Mouse (Mus musculus) CH12.LX (cell line): ENCODE measurements around the gene Gm43191. TPM values are rescaled to one million over a fixed set of nuclear protein-coding genes. Genes with fewer than 3 reads are reported as not detected.

Experiments
- DNase-seq: peaks from one replicate; pipeline ENCODE4 v3.0.0-alpha.2; 2013; ENCODE audit errors: extremely low read depth
- H3K27ac ChIP-seq: 2 replicates; pipeline ENCODE4 v1.5.1; 2012; ENCODE audit warnings: low read depth, mild to moderate bottlenecking, control low read depth, moderate library complexity; ENCODE audit not compliant: insufficient read depth
- H3K27me3 ChIP-seq: replicated peaks from 2 replicates; pipeline ENCODE3; 2012; ENCODE audit warnings: inconsistent platforms
- H3K36me3 ChIP-seq, 2 experiments: replicated peaks in 1 of 2; 2 replicates each; pipeline versions ENCODE3 to v1.6.1; 2012; ENCODE audit warnings: inconsistent platforms in 1 of 2, low read length in 1 of 2, mild to moderate bottlenecking in 1 of 2, mixed read lengths in 1 of 2, moderate library complexity in 1 of 2; ENCODE audit not compliant: control insufficient read depth in 1 of 2, insufficient read depth in 1 of 2
- H3K4me1 ChIP-seq, 2 experiments: 2 replicates each; pipeline ENCODE4 v1.6.1; 2012; ENCODE audit warnings: inconsistent platforms in 1 of 2, moderate library complexity in 1 of 2; ENCODE audit not compliant: insufficient read depth in 2 of 2, control insufficient read depth in 1 of 2
- H3K4me2 ChIP-seq: 2 replicates; pipeline ENCODE4 v1.6.1; 2012; ENCODE audit warnings: low read depth, mild to moderate bottlenecking, control low read depth; ENCODE audit not compliant: poor library complexity, insufficient read depth, severe bottlenecking
- H3K4me3 ChIP-seq, 3 experiments: fragments of 150-350 bp in 1 of 3; sonication (generic) in 1 of 3; replicated peaks in 1 of 3; 2 replicates each; pipeline versions ENCODE3 to v1.5.1; 2011 to 2012; ENCODE audit warnings: low read depth in 2 of 3, low read length in 2 of 3, mild to moderate bottlenecking in 2 of 3, moderate library complexity in 2 of 3, control low read depth in 1 of 3, improper control_type of control experiment in 1 of 3, inconsistent platforms in 1 of 3, mixed read lengths in 1 of 3; ENCODE audit not compliant: poor library complexity in 1 of 3
- H3K79me2 ChIP-seq: replicated peaks from 2 replicates; pipeline ENCODE4 v1.6.1; 2012; ENCODE audit warnings: mild to moderate bottlenecking, moderate library complexity; ENCODE audit not compliant: control insufficient read depth, poor library complexity, insufficient read depth, severe bottlenecking; ENCODE audit errors: extremely low read depth
- H3K9ac ChIP-seq: 2 replicates; pipeline ENCODE4 v1.6.1; 2012; ENCODE audit warnings: low read depth, mild to moderate bottlenecking, control low read depth, moderate library complexity; ENCODE audit not compliant: insufficient read depth
- H3K9me3 ChIP-seq: replicated peaks from 2 replicates; pipeline ENCODE3; 2012; ENCODE audit warnings: low read length, inconsistent platforms, mixed read lengths
- BHLHE40 ChIP-seq: IDR thresholded peaks from 2 replicates; pipeline ENCODE4 v1.6.1; 2011; ENCODE audit warnings: mild to moderate bottlenecking, low read depth, low read length, improper control_type of control experiment
- CHD1 ChIP-seq: IDR thresholded peaks from 2 replicates; pipeline ENCODE4 v1.6.1; 2012; ENCODE audit warnings: low read depth, low read length, improper control_type of control experiment, inconsistent platforms
- CHD2 ChIP-seq: IDR thresholded peaks from 2 replicates; pipeline ENCODE4 v1.6.1; 2011; ENCODE audit warnings: low read length, improper control_type of control experiment
- ELF1 ChIP-seq: IDR thresholded peaks from 2 replicates; pipeline ENCODE4 v1.6.1; 2014; ENCODE audit warnings: low read depth, mild to moderate bottlenecking, inconsistent platforms, low read length, improper control_type of control experiment
- EP300 ChIP-seq: IDR thresholded peaks from 2 replicates; pipeline ENCODE4 v1.6.1; 2011; ENCODE audit warnings: low read length, improper control_type of control experiment
- HCFC1 ChIP-seq: IDR thresholded peaks from 2 replicates; pipeline ENCODE4 v1.6.1; 2012; ENCODE audit warnings: low read depth, mild to moderate bottlenecking, inconsistent platforms, low read length, improper control_type of control experiment
- IRF4 ChIP-seq: IDR thresholded peaks from 2 replicates; pipeline ENCODE4 v1.6.1; 2014; ENCODE audit warnings: low read depth, mild to moderate bottlenecking, inconsistent platforms, low read length, improper control_type of control experiment
- JUN ChIP-seq: IDR thresholded peaks from 2 replicates; pipeline ENCODE4 v1.6.1; 2011; ENCODE audit warnings: low read depth, mild to moderate bottlenecking, low read length, improper control_type of control experiment, moderate library complexity; ENCODE audit not compliant: insufficient read depth
- KAT2A ChIP-seq: IDR thresholded peaks from 2 replicates; pipeline ENCODE4 v1.6.1; 2012; ENCODE audit warnings: low read length, improper control_type of control experiment, inconsistent platforms; ENCODE audit not compliant: insufficient replicate concordance
- MAFK ChIP-seq: IDR thresholded peaks from 2 replicates; pipeline ENCODE4 v1.6.1; 2011; ENCODE audit warnings: low read length, improper control_type of control experiment; ENCODE audit not compliant: insufficient replicate concordance
- MAX ChIP-seq: IDR thresholded peaks from 2 replicates; pipeline ENCODE4 v1.6.1; 2011; ENCODE audit warnings: low read length, improper control_type of control experiment
- MAZ ChIP-seq: IDR thresholded peaks from 2 replicates; pipeline ENCODE4 v1.6.1; 2012; ENCODE audit warnings: low read depth, mild to moderate bottlenecking, inconsistent platforms, low read length, improper control_type of control experiment, moderate library complexity
- MYC ChIP-seq: IDR thresholded peaks from 2 replicates; pipeline ENCODE4 v1.6.1; 2011; ENCODE audit warnings: low read depth, mild to moderate bottlenecking, improper control_type of control experiment, low read length
- NELFE ChIP-seq: IDR thresholded peaks from 2 replicates; pipeline ENCODE4 v1.6.1; 2011; ENCODE audit warnings: low read depth, low read length, improper control_type of control experiment
- PAX5 ChIP-seq: IDR thresholded peaks from 2 replicates; pipeline ENCODE4 v1.6.1; 2012; ENCODE audit warnings: low read length, inconsistent platforms, mixed read lengths
- POLR2A ChIP-seq: IDR thresholded peaks from 2 replicates; pipeline ENCODE4 v1.6.1; 2011; ENCODE audit warnings: low read depth, mild to moderate bottlenecking, improper control_type of control experiment, low read length
- RAD21 ChIP-seq: IDR thresholded peaks from 2 replicates; pipeline ENCODE4 v1.6.1; 2011; ENCODE audit warnings: low read depth, mild to moderate bottlenecking, low read length, improper control_type of control experiment, moderate library complexity
- RCOR1 ChIP-seq: conservative IDR thresholded peaks from 2 replicates; pipeline ENCODE4 v1.6.1; 2012; ENCODE audit warnings: low read depth, mild to moderate bottlenecking, inconsistent platforms, low read length, improper control_type of control experiment
- SIN3A ChIP-seq: IDR thresholded peaks from 2 replicates; pipeline ENCODE4 v1.6.1; 2012; ENCODE audit warnings: low read length, improper control_type of control experiment, inconsistent platforms
- TBP ChIP-seq: conservative IDR thresholded peaks from 2 replicates; pipeline ENCODE4 v1.6.1; 2011; ENCODE audit warnings: low read depth, low read length, improper control_type of control experiment
- TCF12 ChIP-seq: IDR thresholded peaks from 2 replicates; pipeline ENCODE4 v1.6.1; 2014; ENCODE audit warnings: low read depth, mild to moderate bottlenecking, inconsistent platforms, low read length, improper control_type of control experiment
- UBTF ChIP-seq: IDR thresholded peaks from 2 replicates; pipeline ENCODE4 v1.6.1; 2012; ENCODE audit warnings: low read depth, mild to moderate bottlenecking, inconsistent platforms, low read length, improper control_type of control experiment, moderate library complexity
- USF1 ChIP-seq: IDR thresholded peaks from 2 replicates; pipeline ENCODE4 v1.6.1; 2014; ENCODE audit warnings: low read depth, mild to moderate bottlenecking, inconsistent platforms, low read length, improper control_type of control experiment
- ZMIZ1 ChIP-seq: IDR thresholded peaks from 2 replicates; pipeline ENCODE4 v1.6.1; 2012; ENCODE audit warnings: low read depth, mild to moderate bottlenecking, inconsistent platforms, low read length, improper control_type of control experiment
- dilution Hi-C: fragments of 300-500 bp; cut with MboI; formaldehyde crosslinking; loops from 2 replicates; pipeline ENCODE4 v1.14.3; 2020; ENCODE audit warnings: low sequenced_read_pairs; ENCODE audit not compliant: extremely low pct_unique_long_range_greater_than_20kb, extremely low pct_ligation_motif_present
- in situ Hi-C: fragments of 300-500 bp; cut with MboI; formaldehyde crosslinking; loops from 3 replicates; pipeline ENCODE4 v1.14.3; 2019; ENCODE audit warnings: low sequenced_read_pairs, low pct_ligation_motif_present, low pct_unique_long_range_greater_than_20kb, mixed read lengths
- polyA plus RNA-seq: library from polyadenylated mRNA; unstranded; fragments of >175 nt; gene quantifications from 2 replicates; pipeline ENCODE4 v1.2.1, GENCODE M21; 2012; ENCODE audit warnings: low read depth; ENCODE audit not compliant: insufficient read length
- total RNA-seq, 2 experiments: library from RNA; depleted of rRNA; stranded (reverse); fragments of 300-350 nt in 1 of 2; fragments of >200 nt in 1 of 2; gene quantifications; 2 replicates each; pipeline ENCODE4 v1.2.3; 2012 to 2014

Gene Gm43191
- total and polyA plus RNA-seq, 3 experiments: 0.51 TPM; not detected in 2

DNA sequence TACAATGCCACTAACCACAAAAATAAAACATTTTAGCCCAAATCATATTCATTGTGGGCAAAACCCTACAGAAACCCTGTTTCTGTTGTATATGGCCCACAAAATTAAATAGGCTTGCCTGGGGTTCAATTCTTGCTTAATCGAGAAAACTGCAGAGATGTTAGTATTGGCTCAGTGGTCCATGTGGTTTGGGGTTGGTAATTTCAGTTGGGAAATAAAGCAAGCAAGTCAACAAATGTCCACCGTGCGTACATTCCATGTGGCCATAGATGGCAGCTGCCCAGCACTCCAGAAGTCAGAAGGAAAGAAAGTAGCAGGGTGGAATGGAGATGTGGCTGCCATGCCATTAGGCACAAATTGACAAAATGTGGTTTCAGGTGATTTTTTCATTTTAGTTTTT lies 48.1 kb downstream of the Gm43191 start:
- in situ Hi-C loops (no loop called here), dilution Hi-C loops (no loop called here)
- H3K4me2 ChIP-seq: no peak overlapping the region
- H3K4me3 ChIP-seq: no peak overlapping the region
- H3K79me2 ChIP-seq: no peaks in the 10 kb centered on the region; the same call in 1 of the 2 replicates
- DNase-seq: no peak
- no peak overlapping the region for H3K27ac ChIP-seq
- no peaks in the 10 kb centered on the region for H3K27me3 ChIP-seq
- no peak overlapping the region for H3K9ac ChIP-seq
- peaks cover 0 to 4% of the 10 kb centered on the region in 2 experiments; a peak in 1 of 4 replicates for H3K4me1 ChIP-seq
- TF ChIP-seq USF1: no peak
- no peak for TF ChIP-seq NELFE
- TF ChIP-seq PAX5: no peak
- TF ChIP-seq TCF12: no peak
- no peak for TF ChIP-seq MAZ
- no peak for TF ChIP-seq KAT2A
- no peak for TF ChIP-seq BHLHE40
- TF ChIP-seq ELF1: no peak
- no peak for TF ChIP-seq CHD2
- no peak for TF ChIP-seq HCFC1
- TF ChIP-seq EP300: no peak
- no peak for TF ChIP-seq TBP
- TF ChIP-seq JUN: no peak
- TF ChIP-seq RAD21: no peak
- TF ChIP-seq MAX: no peak
- H3K36me3 ChIP-seq: peaks cover 42 to 84% of the 10 kb centered on the region in 2 experiments
- H3K9me3 ChIP-seq: no peaks in the 10 kb centered on the region

- Histone ChIP-seq H3K9me3 (no peaks in the 10 kb centered on the region), H3K79me2 (no peaks in the 10 kb centered on the region; the same call in 1 of the 2 replicates), H3K27ac (no peak overlapping the region), H3K4me2 (no peak overlapping the region), H3K9ac (no peak overlapping the region), H3K4me1 (peaks cover 0 to 4% of the 10 kb centered on the region in 2 experiments; a peak in 1 of 4 replicates), H3K36me3 (peaks cover 41 to 85% of the 10 kb centered on the region in 2 experiments), H3K27me3 (no peaks in the 10 kb centered on the region), H3K4me3 (no peak overlapping the region)
- in situ Hi-C loops: no loop called here
- TF ChIP-seq PAX5: no peak
- no peak for TF ChIP-seq MAX
- no peak for TF ChIP-seq MAZ
- no peak for TF ChIP-seq MYC
- TF ChIP-seq UBTF: no peak
- TF ChIP-seq IRF4: no peak
- no peak for TF ChIP-seq MAFK
- TF ChIP-seq BHLHE40: no peak
- TF ChIP-seq HCFC1: no peak
- TF ChIP-seq CHD2: no peak
- no peak for TF ChIP-seq ZMIZ1
- TF ChIP-seq POLR2A: no peak
- no peak for TF ChIP-seq RAD21
- TF ChIP-seq RCOR1: no peak
- TF ChIP-seq CHD1: no peak
- TF ChIP-seq ELF1: no peak
- TF ChIP-seq SIN3A: no peak
- dilution Hi-C loops: no loop called here
- no peak for DNase-seq
Observed at GRCm38 (mm10) chr3:116631459-116631858, 49.6 kb downstream of the Gm43191 start.
